Mouse (Mus musculus): ENCODE measurements at regions not wholly inside any gene's neighbourhood (a gene's known extent, or its start where the extent isn't known, plus 50 kb on each side); places are given as distances from the start of the nearest gene placed in this dataset.

- no peak for TF ChIP-seq CTCF (IDR thresholded peaks at IDR 0.05; ENCODE audit: borderline replicate concordance, insufficient read depth, low read depth, low read length)
- TF ChIP-seq POLR2A (IDR thresholded peaks at IDR 0.05; ENCODE audit: borderline replicate concordance, insufficient read depth, low read length), result no peak
- Histone ChIP-seq H3K27me3 (ENCODE audit: control insufficient read depth, insufficient read depth, low read length) (no peaks in the 10 kb centered on the region), H3K4me3 (replicated peaks; ENCODE audit: insufficient read depth, low read depth, low read length) (no peak overlapping the region), H3K27ac (ENCODE audit: insufficient read depth, low read length) (no peak overlapping the region), H3K4me1 (ENCODE audit: control insufficient read depth, insufficient read depth, low read length) (no peaks in the 10 kb centered on the region)
- no peak for DNase-seq
- 52% methylated on average over 4 of the region's 4 CpGs for WGBS
Measured at GRCm38 (mm10) chr3:54020196-54020595, 135.6 kb upstream of the Trpc4 start.

DNA sequence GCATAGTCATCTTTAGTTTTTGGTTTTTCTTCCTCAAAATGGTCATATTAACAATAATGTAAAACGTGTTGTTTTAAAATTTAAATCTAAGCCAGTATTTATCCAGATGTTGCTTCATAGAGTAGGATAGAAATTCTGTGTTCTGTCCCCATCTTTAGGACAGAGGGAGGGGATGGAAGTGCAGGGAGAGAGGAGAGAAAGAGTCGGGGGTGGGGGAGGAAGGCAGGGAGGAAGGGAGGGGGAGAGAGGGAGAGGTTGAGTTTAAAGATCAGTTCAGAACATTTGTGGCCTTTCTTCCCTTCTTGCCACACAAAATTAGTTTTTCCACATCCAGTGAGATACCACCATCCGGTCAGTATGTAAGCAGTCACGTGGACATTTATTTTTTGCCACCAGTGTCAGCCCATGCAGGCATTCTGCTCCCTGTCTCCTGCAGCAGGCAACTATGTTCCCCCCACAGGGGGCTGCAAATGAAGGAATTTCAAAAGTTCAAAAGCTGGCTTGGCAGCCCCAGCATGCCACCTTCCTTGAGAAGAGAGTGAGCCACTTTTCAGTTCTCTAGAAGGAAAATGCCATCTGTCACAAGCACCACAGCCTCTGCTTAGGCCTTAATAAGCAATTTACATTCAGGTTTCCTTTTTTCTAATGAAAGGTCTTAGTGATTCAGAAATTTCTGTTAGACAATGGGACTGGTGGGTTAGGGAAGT, 137.7 kb upstream of the Trpc4 start:
- H3K4me1 ChIP-seq (ENCODE audit: control insufficient read depth, insufficient read depth, low read length), result no peaks in the 10 kb centered on the region
- no peaks in the 10 kb centered on the region for H3K27me3 ChIP-seq (ENCODE audit: control insufficient read depth, insufficient read depth, low read length)
- no peak for DNase-seq
- no peak for TF ChIP-seq CTCF (IDR thresholded peaks at IDR 0.05; ENCODE audit: borderline replicate concordance, insufficient read depth, low read depth, low read length)
- no peak for TF ChIP-seq POLR2A (IDR thresholded peaks at IDR 0.05; ENCODE audit: borderline replicate concordance, insufficient read depth, low read length)
- WGBS, result 30% methylated on average over 4 of the region's 4 CpGs
- no peak overlapping the region for H3K4me3 ChIP-seq (replicated peaks; ENCODE audit: insufficient read depth, low read depth, low read length)
- H3K27ac ChIP-seq (ENCODE audit: insufficient read depth, low read length), result no peak overlapping the region

DNA sequence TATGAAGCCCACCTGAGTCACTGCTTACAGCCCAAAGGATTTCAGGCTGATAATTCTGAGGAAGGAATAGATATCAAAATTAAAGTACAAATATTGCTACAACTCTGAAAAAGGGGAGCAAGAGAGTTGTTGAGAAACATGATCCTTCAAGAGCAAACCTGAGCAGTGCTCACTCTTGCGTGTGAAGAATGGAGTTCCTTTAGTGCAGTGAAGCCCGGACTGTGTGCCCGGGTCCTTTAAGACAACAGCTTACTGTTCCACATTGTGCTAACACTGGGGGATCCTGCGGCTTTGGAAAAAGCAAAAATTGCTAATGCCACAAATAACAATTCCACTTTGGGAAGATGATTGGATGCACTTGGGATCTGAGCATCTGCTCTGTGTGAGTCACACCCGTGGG, 139.0 kb upstream of the Trpc4 start:
- no peaks in the 10 kb centered on the region for H3K27me3 ChIP-seq (ENCODE audit: control insufficient read depth, insufficient read depth, low read length)
- no peak for DNase-seq
- no peak overlapping the region for H3K4me3 ChIP-seq (replicated peaks; ENCODE audit: insufficient read depth, low read depth, low read length)
- H3K4me1 ChIP-seq (ENCODE audit: control insufficient read depth, insufficient read depth, low read length), result no peaks in the 10 kb centered on the region
- TF ChIP-seq CTCF (IDR thresholded peaks at IDR 0.05; ENCODE audit: borderline replicate concordance, insufficient read depth, low read depth, low read length), result no peak
- no peak overlapping the region for H3K27ac ChIP-seq (ENCODE audit: insufficient read depth, low read length)
- 44% methylated on average over 5 of the region's 5 CpGs for WGBS

DNA sequence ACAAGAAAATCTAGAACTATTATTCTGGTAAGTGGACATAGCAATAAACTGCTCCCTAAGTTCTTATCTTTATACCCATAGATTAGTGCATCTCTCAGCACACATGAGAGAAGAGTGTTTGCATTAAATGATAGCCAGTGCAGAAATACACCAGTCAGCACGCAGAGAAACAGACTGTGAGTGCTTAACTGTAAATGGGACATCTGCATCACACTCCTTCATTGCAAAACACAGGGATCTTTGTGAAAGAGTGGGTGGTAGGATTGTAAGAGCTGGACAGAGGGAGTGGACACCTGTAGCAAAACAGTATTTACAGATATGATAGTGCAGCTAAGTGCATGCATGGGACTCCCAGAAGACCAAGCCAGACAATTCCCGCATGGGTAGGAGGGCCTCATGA, 144.8 kb upstream of the Trpc4 start:
- H3K27me3 ChIP-seq (ENCODE audit: control insufficient read depth, insufficient read depth, low read length), result no peaks in the 10 kb centered on the region
- DNase-seq, result no peak
- H3K4me1 ChIP-seq (ENCODE audit: control insufficient read depth, insufficient read depth, low read length), result no peaks in the 10 kb centered on the region
- H3K4me3 ChIP-seq (replicated peaks; ENCODE audit: insufficient read depth, low read depth, low read length), result no peak overlapping the region
- H3K27ac ChIP-seq (ENCODE audit: insufficient read depth, low read length), result no peak overlapping the region
- 93% methylated on average over 2 of the region's 2 CpGs for WGBS
- no peak for TF ChIP-seq CTCF (IDR thresholded peaks at IDR 0.05; ENCODE audit: borderline replicate concordance, insufficient read depth, low read depth, low read length)

- no peak for TF ChIP-seq CTCF (IDR thresholded peaks at IDR 0.05; ENCODE audit: borderline replicate concordance, insufficient read depth, low read depth, low read length)
- TF ChIP-seq POLR2A (IDR thresholded peaks at IDR 0.05; ENCODE audit: borderline replicate concordance, insufficient read depth, low read length), result no peak
- WGBS, result 79% methylated on average over 4 of the region's 4 CpGs
Measured at GRCm38 (mm10) chr3:53992993-53993392, 129.4 kb upstream of the Ufm1 start.

DNA sequence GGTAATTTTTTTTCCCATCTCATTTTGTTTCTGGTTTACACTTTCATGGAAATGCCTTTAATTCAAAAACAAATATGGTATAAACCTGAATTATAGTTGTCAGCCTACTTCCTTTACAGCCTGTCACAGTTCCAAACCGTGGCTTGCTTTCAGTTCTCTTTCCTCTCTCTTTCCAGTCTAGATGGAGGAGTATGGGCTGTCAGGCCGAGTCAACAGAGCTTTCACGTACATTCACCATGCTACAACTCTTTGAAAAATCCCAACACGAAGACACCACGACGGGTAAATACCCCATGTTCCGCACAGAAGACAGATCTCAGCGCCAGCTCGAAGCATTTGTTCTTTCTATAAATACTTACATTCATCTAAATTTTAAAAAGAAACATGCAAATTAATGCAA, 125.2 kb upstream of the Ufm1 start:
- WGBS, result 76% methylated on average over 9 of the region's 9 CpGs
- Histone ChIP-seq H3K27ac (ENCODE audit: insufficient read depth, low read length) (no peak overlapping the region), H3K4me1 (ENCODE audit: control insufficient read depth, insufficient read depth, low read length) (no peaks in the 10 kb centered on the region; the same call in 1 of the 2 replicates), H3K27me3 (ENCODE audit: control insufficient read depth, insufficient read depth, low read length) (no peaks in the 10 kb centered on the region), H3K4me3 (replicated peaks; ENCODE audit: insufficient read depth, low read depth, low read length) (no peak overlapping the region)
- TF ChIP-seq POLR2A (IDR thresholded peaks at IDR 0.05; ENCODE audit: borderline replicate concordance, insufficient read depth, low read length), result no peak
- no peak for TF ChIP-seq CTCF (IDR thresholded peaks at IDR 0.05; ENCODE audit: borderline replicate concordance, insufficient read depth, low read depth, low read length)
- no peak for DNase-seq

More at GRCm38 (mm10) chr3:53992993-53993392, 129.4 kb upstream of the Ufm1 start:
- H3K27me3 ChIP-seq (ENCODE audit: control insufficient read depth, insufficient read depth, low read length), result no peaks in the 10 kb centered on the region
- H3K27ac ChIP-seq (ENCODE audit: insufficient read depth, low read length), result no peak overlapping the region
- DNase-seq, result no peak
- no peak overlapping the region for H3K4me3 ChIP-seq (replicated peaks; ENCODE audit: insufficient read depth, low read depth, low read length)
- H3K4me1 ChIP-seq (ENCODE audit: control insufficient read depth, insufficient read depth, low read length), result no peaks in the 10 kb centered on the region

- TF ChIP-seq POLR2A (IDR thresholded peaks at IDR 0.05; ENCODE audit: borderline replicate concordance, insufficient read depth, low read length) (no peak), CTCF (IDR thresholded peaks at IDR 0.05; ENCODE audit: borderline replicate concordance, insufficient read depth, low read depth, low read length) (no peak)
- Histone ChIP-seq H3K27me3 (ENCODE audit: control insufficient read depth, insufficient read depth, low read length) (no peaks in the 10 kb centered on the region), H3K4me1 (ENCODE audit: control insufficient read depth, insufficient read depth, low read length) (no peaks in the 10 kb centered on the region; the same call in 1 of the 2 replicates), H3K27ac (ENCODE audit: insufficient read depth, low read length) (no peak overlapping the region), H3K4me3 (replicated peaks; ENCODE audit: insufficient read depth, low read depth, low read length) (no peak overlapping the region)
- peak; percentile 44 to 79 for DNase-seq
- 22% methylated on average over 7 of the region's 7 CpGs for WGBS
Measured at GRCm38 (mm10) chr3:53988256-53988655, 124.6 kb upstream of the Ufm1 start.

DNA sequence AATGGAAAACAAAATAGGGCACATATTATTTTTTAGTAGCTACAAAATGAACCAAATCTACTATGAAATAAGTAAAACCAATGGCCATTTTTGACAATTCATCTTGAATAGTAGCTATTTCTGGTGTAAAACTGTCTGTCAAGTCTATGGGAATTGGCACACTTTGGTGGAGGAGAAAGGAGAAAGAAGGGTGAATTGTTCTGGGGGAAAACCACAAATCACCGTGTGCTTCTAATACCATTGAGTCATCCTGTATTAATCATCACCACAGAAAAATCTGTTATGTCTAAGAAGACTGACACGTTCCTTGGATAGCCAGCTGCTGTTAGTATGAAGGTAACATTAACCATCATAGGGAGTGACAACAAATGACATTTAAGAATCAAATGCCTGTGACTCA, 123.7 kb upstream of the Ufm1 start:
- WGBS, result 76% methylated on average over 2 of the region's 2 CpGs
- no peak for DNase-seq
- Histone ChIP-seq H3K4me3 (replicated peaks; ENCODE audit: insufficient read depth, low read depth, low read length) (no peak overlapping the region), H3K27ac (ENCODE audit: insufficient read depth, low read length) (no peak overlapping the region), H3K27me3 (ENCODE audit: control insufficient read depth, insufficient read depth, low read length) (no peaks in the 10 kb centered on the region), H3K4me1 (ENCODE audit: control insufficient read depth, insufficient read depth, low read length) (no peaks in the 10 kb centered on the region; the same call in 1 of the 2 replicates)
- TF ChIP-seq POLR2A (IDR thresholded peaks at IDR 0.05; ENCODE audit: borderline replicate concordance, insufficient read depth, low read length) (no peak), CTCF (IDR thresholded peaks at IDR 0.05; ENCODE audit: borderline replicate concordance, insufficient read depth, low read depth, low read length) (no peak)

All from cerebellum, adult 2 months (tissue).